Mouse (Mus musculus): ENCODE measurements at regions not wholly inside any gene's neighbourhood (a gene's known extent, or its start where the extent isn't known, plus 50 kb on each side); places are given as distances from the start of the nearest gene placed in this dataset.

DNA sequence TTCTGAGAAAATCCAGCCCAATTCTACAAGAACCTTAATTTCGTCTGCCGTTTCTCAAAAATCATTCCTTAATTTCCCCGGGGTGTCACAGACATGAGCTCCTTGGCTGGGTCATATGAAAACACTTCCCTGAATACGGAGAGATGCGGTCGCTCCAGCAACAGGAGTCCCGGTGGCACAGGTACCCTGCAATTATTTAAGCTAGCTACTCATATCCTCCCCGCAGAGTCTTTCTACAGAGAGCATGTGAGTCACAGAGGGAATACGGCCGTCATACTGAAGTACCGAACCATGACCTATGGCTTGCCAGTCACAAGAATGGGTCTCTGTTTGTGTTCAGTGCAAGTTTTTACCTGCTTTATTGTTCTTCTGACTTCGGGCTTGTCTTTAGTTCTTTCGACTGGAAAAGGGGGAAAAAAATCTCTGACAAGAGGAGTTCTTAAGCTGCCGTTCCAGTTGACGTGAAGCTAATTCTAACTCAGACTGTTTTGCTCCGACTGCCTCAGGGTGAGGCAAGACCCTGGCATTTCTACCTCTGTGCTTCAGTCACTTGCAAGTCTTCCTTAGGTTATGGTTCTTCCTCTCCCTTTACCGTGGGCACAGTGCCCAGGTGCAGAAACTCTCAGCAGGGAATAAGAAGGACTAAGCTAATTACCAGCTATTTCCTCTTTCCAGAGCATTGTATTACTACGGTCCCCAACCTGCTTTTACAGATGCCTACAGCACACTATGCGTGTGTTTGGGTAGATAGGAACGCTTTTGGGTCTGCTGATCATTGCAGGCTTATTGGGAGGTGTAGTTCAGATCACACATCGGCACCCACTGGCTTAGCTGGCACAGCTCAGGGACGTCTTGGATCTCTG is 148.5 kb downstream of the Phlda1 start:
- 76% methylated on average over 22 of the region's 22 CpGs for WGBS
- Histone ChIP-seq H3K4me2 (no peak overlapping the region), H3K9me3 (no peaks in the 10 kb centered on the region), H3K36me3 (no peaks in the 10 kb centered on the region), H3K4me3 (replicated peaks) (no peak overlapping the region), H3K9ac (no peak overlapping the region), H3K4me1 (no peaks in the 10 kb centered on the region), H3K27ac (0 out of 2 replicates have a peak overlapping the region, but pooled peaks have one; percentile 3), H3K27me3 (replicated peaks) (no peaks in the 10 kb centered on the region)
- ATAC-seq (ENCODE audit: insufficient read depth, low FRiP score, low read depth), result no peak

DNA sequence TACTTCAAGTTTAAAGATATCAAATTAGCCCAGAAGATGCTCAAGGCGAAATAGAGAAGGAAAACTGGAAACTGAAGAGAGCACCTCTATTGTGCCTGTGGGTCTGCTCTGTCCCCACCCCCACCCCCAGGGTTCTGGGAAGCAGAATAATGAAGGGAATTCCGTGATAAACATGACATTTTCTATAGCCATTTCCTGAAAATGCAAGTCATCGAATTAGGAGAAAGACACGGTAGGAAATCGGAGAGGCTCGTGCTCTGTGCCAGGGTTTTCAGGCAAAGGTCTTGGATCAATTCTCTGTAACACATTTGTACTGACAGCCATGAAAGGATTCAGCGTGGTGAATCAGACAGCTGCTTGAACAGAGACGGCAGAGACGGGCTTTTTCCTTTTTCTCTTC is 152.7 kb downstream of the Phlda1 start:
- Histone ChIP-seq H3K4me3 (replicated peaks) (no peak overlapping the region), H3K4me1 (no peaks in the 10 kb centered on the region), H3K27me3 (replicated peaks) (no peaks in the 10 kb centered on the region), H3K27ac (no peak overlapping the region), H3K4me2 (no peak overlapping the region), H3K9me3 (no peaks in the 10 kb centered on the region), H3K9ac (no peak overlapping the region; the same call in 1 of the 2 replicates), H3K36me3 (no peaks in the 10 kb centered on the region)
- no peak for ATAC-seq (ENCODE audit: insufficient read depth, low FRiP score, low read depth)
- WGBS, result 53% methylated on average over 9 of the region's 9 CpGs

DNA sequence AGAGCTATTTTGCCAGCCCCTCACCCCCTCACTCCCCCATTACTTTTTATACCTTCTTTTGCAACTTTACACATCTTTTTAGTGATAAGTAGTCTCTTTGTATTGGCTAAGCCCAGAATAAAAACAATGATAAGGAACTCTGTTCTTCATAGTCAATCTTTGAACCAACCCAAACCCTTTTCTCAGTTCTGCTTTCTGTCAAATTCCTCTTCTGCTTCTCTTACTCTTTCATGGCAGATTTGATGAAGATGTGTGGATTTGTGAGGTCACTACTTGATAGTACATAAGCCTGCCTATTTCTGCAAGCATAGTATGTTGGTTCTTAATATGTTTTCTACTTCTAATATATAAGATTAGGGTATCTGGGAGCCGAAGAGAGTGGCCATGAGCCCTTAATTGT is 156.6 kb downstream of the Phlda1 start:
- Histone ChIP-seq H3K4me2 (no peak overlapping the region), H3K9ac (no peak overlapping the region), H3K9me3 (no peaks in the 10 kb centered on the region), H3K4me3 (replicated peaks) (no peak overlapping the region), H3K36me3 (no peaks in the 10 kb centered on the region), H3K4me1 (no peaks in the 10 kb centered on the region), H3K27ac (no peak overlapping the region), H3K27me3 (replicated peaks) (no peaks in the 10 kb centered on the region)
- ATAC-seq (ENCODE audit: insufficient read depth, low FRiP score, low read depth), result no peak
- WGBS, result 78% methylated on average over 1 of the region's 1 CpGs

DNA sequence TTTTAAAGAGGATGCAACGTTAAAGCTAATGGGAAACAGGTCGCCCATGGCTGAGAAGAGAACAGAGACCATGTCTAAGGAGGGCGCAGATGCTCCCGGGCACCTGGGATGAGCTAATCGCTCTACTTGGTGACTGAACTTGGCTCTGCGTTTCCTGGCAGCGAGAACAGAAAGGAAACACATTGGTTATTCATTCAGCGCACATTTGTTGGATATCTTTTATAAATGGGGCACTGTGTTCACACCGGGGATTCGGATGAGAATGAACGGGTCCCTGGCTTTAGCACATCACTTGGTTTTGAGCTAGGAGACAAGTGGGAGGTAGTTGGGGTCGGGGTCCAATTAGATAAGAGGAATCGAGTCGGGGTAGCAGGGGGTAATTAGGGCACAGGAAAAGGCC is 159.7 kb downstream of the Phlda1 start:
- no peak overlapping the region for H3K27ac ChIP-seq
- no peaks in the 10 kb centered on the region for H3K9me3 ChIP-seq
- no peak overlapping the region for H3K9ac ChIP-seq
- no peaks in the 10 kb centered on the region for H3K36me3 ChIP-seq
- H3K4me2 ChIP-seq, result no peak overlapping the region
- H3K4me1 ChIP-seq, result peaks cover 9% of the 10 kb centered on the region
- ATAC-seq (ENCODE audit: insufficient read depth, low FRiP score, low read depth), result no peak
- H3K27me3 ChIP-seq (replicated peaks), result no peaks in the 10 kb centered on the region
- 80% methylated on average over 14 of the region's 14 CpGs for WGBS
- H3K4me3 ChIP-seq (replicated peaks), result no peak overlapping the region

DNA sequence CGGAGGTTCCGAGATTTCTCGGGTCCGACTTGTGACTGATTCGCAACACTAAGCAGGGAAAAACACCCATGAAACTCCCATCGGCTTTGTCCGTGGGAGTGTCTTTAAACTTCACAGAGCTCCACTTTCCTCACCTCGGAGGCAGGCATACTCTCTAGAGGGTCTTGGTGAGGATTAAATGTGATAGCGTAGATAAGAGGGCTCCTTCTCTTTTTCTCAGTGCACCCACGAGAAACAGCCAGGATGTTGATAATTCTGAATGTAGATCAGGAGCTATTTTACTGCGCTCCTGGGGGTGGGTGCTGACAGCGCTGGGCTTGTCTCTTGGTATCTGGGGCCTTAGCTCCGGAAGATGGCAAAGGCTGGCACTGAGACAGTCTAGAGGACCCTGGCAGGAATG is 160.9 kb downstream of the Phlda1 start:
- H3K4me2 ChIP-seq, result no peak overlapping the region

DNA sequence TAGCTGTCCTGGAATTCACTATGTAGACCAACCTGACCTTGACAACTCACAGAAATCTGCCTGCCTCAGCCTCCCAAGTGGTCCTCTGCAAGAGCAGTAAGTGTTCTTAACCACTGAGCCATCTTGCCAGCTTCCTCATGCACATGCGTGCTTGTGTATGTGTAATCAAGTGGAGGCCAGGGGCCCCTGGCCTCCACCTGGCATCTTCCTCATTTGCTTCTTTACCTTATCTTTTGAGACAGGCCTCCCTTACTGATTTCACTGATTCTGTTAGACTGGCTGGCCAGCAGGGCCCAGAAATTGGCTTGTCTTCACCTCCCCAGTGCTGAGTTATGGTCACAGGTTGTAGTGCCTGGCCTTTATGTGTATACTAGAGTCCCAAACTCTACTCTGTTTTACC is 162.6 kb downstream of the Phlda1 start:
- Histone ChIP-seq H3K4me2 (no peak overlapping the region), H3K27me3 (replicated peaks) (no peaks in the 10 kb centered on the region), H3K4me3 (replicated peaks) (no peak overlapping the region), H3K27ac (no peak overlapping the region), H3K4me1 (peaks cover 26% of the 10 kb centered on the region), H3K36me3 (no peaks in the 10 kb centered on the region), H3K9ac (no peak overlapping the region), H3K9me3 (no peaks in the 10 kb centered on the region)
- WGBS, result 88% methylated on average over 1 of the region's 1 CpGs
- ATAC-seq (ENCODE audit: insufficient read depth, low FRiP score, low read depth), result no peak

More for the DNA sequence above, 160.9 kb downstream of the Phlda1 start:
- Histone ChIP-seq H3K9ac (no peak overlapping the region), H3K36me3 (no peaks in the 10 kb centered on the region), H3K27me3 (replicated peaks) (no peaks in the 10 kb centered on the region), H3K4me3 (replicated peaks) (no peak overlapping the region), H3K4me1 (peaks cover 13% of the 10 kb centered on the region), H3K27ac (no peak overlapping the region), H3K9me3 (no peaks in the 10 kb centered on the region)
- ATAC-seq (ENCODE audit: insufficient read depth, low FRiP score, low read depth), result no peak
- 84% methylated on average over 13 of the region's 13 CpGs for WGBS

DNA sequence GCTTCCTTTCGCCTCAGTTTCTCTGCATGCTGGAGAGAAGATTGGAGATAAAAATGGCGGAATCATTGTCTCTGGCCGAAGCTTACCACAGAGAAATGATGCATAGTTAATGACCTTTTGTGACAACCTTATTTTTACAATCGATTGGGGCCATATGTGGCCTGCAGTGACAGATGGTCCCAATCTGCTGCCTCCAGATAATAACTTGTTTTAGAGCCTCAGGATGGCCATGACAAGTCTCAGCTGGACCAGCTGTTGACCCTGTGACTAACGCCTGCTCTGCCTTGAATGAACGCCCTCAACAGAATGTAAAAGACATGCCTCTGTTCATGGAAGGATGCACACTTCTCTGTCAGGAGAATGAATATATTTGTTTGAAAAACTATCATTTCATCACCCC is 163.6 kb downstream of the Phlda1 start:
- Histone ChIP-seq H3K9me3 (no peaks in the 10 kb centered on the region), H3K4me3 (replicated peaks) (no peak overlapping the region), H3K36me3 (no peaks in the 10 kb centered on the region), H3K4me2 (no peak overlapping the region), H3K9ac (no peak overlapping the region), H3K27ac (no peak overlapping the region), H3K4me1 (peaks cover 33% of the 10 kb centered on the region), H3K27me3 (replicated peaks) (no peaks in the 10 kb centered on the region)
- 52% methylated on average over 6 of the region's 6 CpGs for WGBS
- ATAC-seq (ENCODE audit: insufficient read depth, low FRiP score, low read depth), result no peak

DNA sequence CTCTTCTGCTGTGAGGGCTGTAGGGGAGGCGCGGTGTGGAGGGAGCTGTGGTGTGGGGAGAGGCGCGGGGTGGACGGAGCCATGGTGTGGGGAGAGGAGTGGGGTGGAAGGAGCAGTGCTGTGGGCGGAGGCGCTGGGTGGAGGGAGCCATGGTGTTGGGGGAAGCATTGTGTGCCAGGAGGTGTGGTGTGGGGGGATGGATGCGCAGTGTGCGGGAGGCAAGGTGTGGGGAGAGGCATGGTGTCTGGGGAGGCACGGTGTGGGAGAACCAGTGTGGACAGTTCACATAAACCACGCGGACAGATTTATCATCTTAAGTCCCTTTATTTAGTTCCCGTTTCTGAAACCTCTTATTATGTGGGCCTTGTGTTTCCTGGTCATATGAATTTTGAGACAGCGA is 164.6 kb downstream of the Phlda1 start:
- Histone ChIP-seq H3K9me3 (no peaks in the 10 kb centered on the region), H3K9ac (no peak overlapping the region), H3K27ac (peak overlapping the region; percentile 28; the same call in 1 of the 2 replicates), H3K36me3 (no peaks in the 10 kb centered on the region), H3K4me2 (no peak overlapping the region), H3K4me3 (replicated peaks) (no peak overlapping the region), H3K4me1 (peaks cover 33% of the 10 kb centered on the region), H3K27me3 (replicated peaks) (no peaks in the 10 kb centered on the region)
- WGBS, result 68% methylated on average over 14 of the region's 14 CpGs
- ATAC-seq (ENCODE audit: insufficient read depth, low FRiP score, low read depth), result peak; percentile 29; the same call in 1 of the 2 replicates

DNA sequence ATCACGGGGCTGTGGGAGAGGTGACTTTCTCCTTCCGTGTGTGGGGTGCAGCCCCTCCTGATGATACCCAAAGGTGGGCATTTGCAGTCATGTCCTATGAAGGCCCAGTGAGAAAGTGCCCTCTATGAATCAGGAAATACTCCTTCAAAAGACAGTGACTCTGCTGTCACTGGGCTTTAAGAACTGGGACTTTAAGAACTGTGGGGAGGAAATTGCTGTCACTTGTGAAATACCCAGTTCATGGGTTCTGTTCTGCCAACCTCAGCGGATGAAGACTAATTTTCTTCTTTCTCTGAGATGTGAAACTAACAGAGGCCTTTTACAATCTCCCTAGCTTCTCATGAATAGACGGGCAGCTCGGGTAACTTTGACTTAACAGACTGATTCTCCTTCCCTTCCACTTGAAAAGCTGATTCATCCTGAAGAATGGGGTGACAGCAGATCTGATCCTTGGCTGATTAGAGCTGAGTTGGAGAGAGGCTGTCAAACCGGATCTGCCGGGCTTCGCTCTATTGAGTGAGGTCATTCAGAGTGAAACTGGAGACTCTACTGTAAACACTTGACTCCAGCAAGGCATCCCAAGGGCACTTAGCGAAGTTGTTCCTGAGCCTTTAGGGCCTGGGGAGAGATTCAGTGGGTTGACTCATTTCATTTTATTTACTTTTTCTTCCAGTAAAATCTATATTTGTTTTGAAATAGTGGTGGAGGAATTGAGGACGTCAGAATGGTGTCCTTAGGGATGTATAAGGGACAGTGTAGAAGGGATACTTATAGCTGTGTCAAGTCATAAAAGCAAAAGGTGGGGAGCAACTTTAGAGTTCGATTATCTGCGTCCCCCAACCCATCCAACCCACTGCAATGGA is 166.6 kb downstream of the Phlda1 start:
- peak overlapping the region; percentile 9; the same call in 1 of the 2 replicates for H3K4me2 ChIP-seq
- H3K36me3 ChIP-seq, result no peaks in the 10 kb centered on the region
- no peak overlapping the region for H3K9ac ChIP-seq
- H3K27ac ChIP-seq, result peak overlapping the region; percentile 75
- peaks cover 39% of the 10 kb centered on the region for H3K4me1 ChIP-seq
- ATAC-seq (ENCODE audit: insufficient read depth, low FRiP score, low read depth), result peak; percentile 82
- no peaks in the 10 kb centered on the region for H3K27me3 ChIP-seq (replicated peaks)
- no peak overlapping the region for H3K4me3 ChIP-seq (replicated peaks)
- WGBS, result 14% methylated on average over 12 of the region's 12 CpGs
- no peaks in the 10 kb centered on the region for H3K9me3 ChIP-seq

DNA sequence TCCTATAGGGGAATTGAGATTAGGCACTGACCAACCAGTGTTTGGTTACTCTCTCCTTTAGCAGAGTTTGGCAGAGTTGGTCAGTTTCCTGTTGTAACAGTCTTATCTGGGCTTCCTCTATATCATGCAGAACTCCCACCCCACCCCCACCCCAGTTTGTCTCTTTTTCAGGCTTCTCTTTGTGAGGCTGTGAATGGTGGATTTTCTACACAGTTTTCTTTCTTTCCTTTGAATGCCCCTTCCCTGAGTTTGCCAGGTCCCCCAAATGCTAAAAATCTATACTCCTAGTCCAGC is 167.2 kb downstream of the Phlda1 start:
- no peak overlapping the region for H3K4me2 ChIP-seq
- H3K27me3 ChIP-seq (replicated peaks), result no peaks in the 10 kb centered on the region
- peaks cover 39% of the 10 kb centered on the region for H3K4me1 ChIP-seq
- H3K36me3 ChIP-seq, result no peaks in the 10 kb centered on the region
- 0 out of 2 replicates have a peak, but pooled peaks have one; percentile 8 for ATAC-seq (ENCODE audit: insufficient read depth, low FRiP score, low read depth)
- peak overlapping the region; percentile 75; the same call in 1 of the 2 replicates for H3K27ac ChIP-seq
- H3K9me3 ChIP-seq, result no peaks in the 10 kb centered on the region
- no peak overlapping the region for H3K9ac ChIP-seq
- H3K4me3 ChIP-seq (replicated peaks), result no peak overlapping the region

DNA sequence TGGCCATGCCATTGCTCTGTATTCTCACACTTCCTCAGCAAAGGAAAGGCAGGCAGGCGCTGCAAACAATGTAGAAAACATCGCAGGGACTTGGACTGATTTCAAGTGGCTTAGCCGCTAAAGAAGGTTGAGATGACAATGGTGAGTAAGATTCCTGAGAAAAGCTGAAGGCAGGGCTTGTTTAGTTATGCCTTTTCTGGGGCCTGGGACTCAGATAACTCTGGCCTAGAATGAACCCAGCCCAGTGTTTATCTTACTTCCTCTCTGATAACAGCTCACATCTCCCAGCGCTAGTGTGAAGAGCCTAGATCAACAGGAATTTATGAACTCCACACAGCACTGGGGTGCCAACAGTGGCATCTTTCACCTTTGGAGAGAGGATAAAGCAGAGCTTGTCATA is 170.2 kb downstream of the Phlda1 start:
- H3K4me1 ChIP-seq, result peaks cover 32% of the 10 kb centered on the region
- ATAC-seq (ENCODE audit: insufficient read depth, low FRiP score, low read depth), result no peak

DNA sequence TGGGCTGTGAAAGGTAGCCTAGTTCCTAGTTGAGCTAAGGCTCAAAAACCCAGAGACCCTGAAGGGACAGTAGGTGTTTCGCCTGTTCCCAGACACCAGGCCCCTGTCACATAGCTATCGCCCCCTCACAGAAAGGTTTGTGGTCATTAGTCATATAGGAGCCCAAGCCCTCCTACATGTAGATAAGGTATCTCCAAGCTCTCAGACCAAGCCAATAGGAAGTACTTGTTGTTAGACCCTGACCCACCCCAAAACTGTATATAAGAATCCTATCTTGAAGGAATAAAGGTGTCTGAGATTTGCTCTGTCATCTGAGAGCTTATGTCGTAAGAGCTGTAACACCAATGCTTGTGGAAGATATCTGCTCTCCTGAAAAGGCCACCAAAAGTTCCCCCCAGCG is 174.8 kb downstream of the Phlda1 start:
- no peaks in the 10 kb centered on the region for H3K27me3 ChIP-seq (replicated peaks)
- H3K36me3 ChIP-seq, result no peaks in the 10 kb centered on the region
- no peak overlapping the region for H3K4me2 ChIP-seq
- no peak overlapping the region for H3K27ac ChIP-seq
- no peak for ATAC-seq (ENCODE audit: insufficient read depth, low FRiP score, low read depth)
- no peak overlapping the region for H3K9ac ChIP-seq
- 82% methylated on average over 4 of the region's 4 CpGs for WGBS
- H3K4me1 ChIP-seq, result peaks cover 9% of the 10 kb centered on the region; the same call in 1 of the 2 replicates
- H3K4me3 ChIP-seq (replicated peaks), result no peak overlapping the region
- H3K9me3 ChIP-seq, result no peaks in the 10 kb centered on the region

More for the DNA sequence above, 170.2 kb downstream of the Phlda1 start:
- Histone ChIP-seq H3K36me3 (no peaks in the 10 kb centered on the region), H3K9me3 (no peaks in the 10 kb centered on the region), H3K4me3 (replicated peaks) (no peak overlapping the region), H3K27ac (no peak overlapping the region), H3K9ac (no peak overlapping the region), H3K4me2 (no peak overlapping the region), H3K27me3 (replicated peaks) (no peaks in the 10 kb centered on the region)
- WGBS, result 19% methylated on average over 4 of the region's 4 CpGs

Measured in stomach, embryonic 15.5 days (tissue).